Mouse (Mus musculus) right cerebral cortex, postnatal 4 days (tissue): ENCODE measurements at regions not wholly inside any gene's neighbourhood (a gene's known extent, or its start where the extent isn't known, plus 50 kb on each side); places are given as distances from the start of the nearest gene placed in this dataset.
A peak's percentile ranks its signal among the peaks of the same experiment; 100 is the strongest.

Experiments used
- DNase-seq: peaks from one replicate; pipeline ENCODE4 v3.0.0-alpha.2; 2022

- DNase-seq: no peak
These were observed 80.6 kb downstream of the Fam53a start for GRCm38 (mm10) chr5:33548800-33549199.

- peak; percentile 78 for DNase-seq
These were observed 86.1 kb downstream of the Fam53a start for GRCm38 (mm10) chr5:33543372-33543771.

GRCm38 (mm10) chr5:33542643-33543042, 86.8 kb downstream of the Fam53a start:
- no peak for DNase-seq

GRCm38 (mm10) chr5:33542000-33542554, 87.4 kb downstream of the Fam53a start:
- DNase-seq: no peak

GRCm38 (mm10) chr5:33540259-33540658, 89.2 kb downstream of the Fam53a start:
- no peak for DNase-seq

GRCm38 (mm10) chr5:33537429-33537828, 92.0 kb downstream of the Fam53a start:
- DNase-seq: no peak

GRCm38 (mm10) chr5:33537017-33537416, 92.4 kb downstream of the Fam53a start:
- no peak for DNase-seq

GRCm38 (mm10) chr5:33536261-33536660, 93.2 kb downstream of the Fam53a start:
- DNase-seq: no peak

GRCm38 (mm10) chr5:33535145-33536010, 94.1 kb downstream of the Fam53a start:
- no peak for DNase-seq

- no peak for DNase-seq
These were observed 95.1 kb downstream of the Fam53a start for GRCm38 (mm10) chr5:33534345-33534744.

- DNase-seq: no peak
These were observed 96.2 kb downstream of the Fam53a start for GRCm38 (mm10) chr5:33533185-33533584.

GRCm38 (mm10) chr5:33531263-33531662, 97.5 kb upstream of the Nkx1-1 start:
- DNase-seq: no peak

GRCm38 (mm10) chr5:33529771-33530170, 96.0 kb upstream of the Nkx1-1 start:
- no peak for DNase-seq

- no peak for DNase-seq
These were observed 95.3 kb upstream of the Nkx1-1 start for GRCm38 (mm10) chr5:33528971-33529670.

GRCm38 (mm10) chr5:33527750-33528149, 94.0 kb upstream of the Nkx1-1 start:
- DNase-seq: no peak

- DNase-seq: no peak
These were observed 93.5 kb upstream of the Nkx1-1 start for GRCm38 (mm10) chr5:33527316-33527715.

GRCm38 (mm10) chr5:33521951-33522742, 88.4 kb upstream of the Nkx1-1 start:
- no peak for DNase-seq

- DNase-seq: no peak
These were observed 87.1 kb upstream of the Nkx1-1 start for GRCm38 (mm10) chr5:33520856-33521255.

GRCm38 (mm10) chr5:33519394-33519793, 85.6 kb upstream of the Nkx1-1 start:
- DNase-seq: no peak

- DNase-seq: no peak
These were observed 85.1 kb upstream of the Nkx1-1 start for GRCm38 (mm10) chr5:33518860-33519259.

- DNase-seq: no peak
These were observed 83.8 kb upstream of the Nkx1-1 start for GRCm38 (mm10) chr5:33517625-33518024.

- no peak for DNase-seq
These were observed 82.4 kb upstream of the Nkx1-1 start for GRCm38 (mm10) chr5:33516211-33516610.
